8 mouse cellular contexts compared by ENCODE assay signal in the genomic region with DNA sequence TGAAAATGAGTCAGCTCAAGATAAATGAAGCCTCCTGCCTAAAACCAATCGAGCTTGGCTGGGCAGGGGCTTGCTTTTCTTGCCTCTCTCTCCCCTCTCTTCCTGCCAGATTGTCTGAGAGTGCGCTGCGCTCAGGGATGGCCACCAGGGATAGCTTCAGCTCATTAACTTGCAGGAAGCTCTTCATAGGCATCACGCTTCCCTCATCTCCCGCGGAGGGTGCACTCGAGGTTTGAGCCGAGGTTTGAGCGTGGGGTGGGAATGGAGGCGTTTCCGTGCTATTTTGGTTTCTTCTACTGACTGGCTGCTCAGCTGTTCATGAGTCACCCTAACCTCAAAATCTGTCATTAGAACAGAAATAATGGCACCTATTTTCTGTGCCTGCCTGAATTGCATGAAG.
DNase-seq lines count a peak whose midpoint lies in the region; ATAC-seq lines count a peak whose summit lies in the region.

No protein-coding gene starts in this region.

- no peak for ATAC-seq in embryonic facial prominence, embryonic 12.5 days (ENCODE audit: insufficient number of reproducible peaks, insufficient read depth, low FRiP score, low TSS enrichment)

- WGBS in embryonic facial prominence, embryonic 12.5 days = 43% methylated on average over 11 of the region's 11 CpGs
- WGBS in embryonic facial prominence, embryonic 10.5 days = 54% methylated on average over 11 of the region's 11 CpGs

- H3K9me3 ChIP-seq in embryonic facial prominence, embryonic 12.5 days = no peaks in the 10 kb centered on the region
- 0 out of 2 replicates have a peak, but pooled peaks cover 5% of the 10 kb centered on the region for H3K9me3 ChIP-seq in embryonic facial prominence, embryonic 10.5 days

- H3K36me3 ChIP-seq in embryonic facial prominence, embryonic 12.5 days = no peaks in the 10 kb centered on the region
- H3K36me3 ChIP-seq in embryonic facial prominence, embryonic 10.5 days (replicated peaks) = no peaks in the 10 kb centered on the region

- H3K4me3 ChIP-seq in embryonic facial prominence, embryonic 12.5 days = no peak overlapping the region
- no peak overlapping the region for H3K4me3 ChIP-seq in embryonic facial prominence, embryonic 10.5 days

- no peak for DNase-seq in embryonic facial prominence, embryonic 10.5 days (ENCODE audit: low spot score)
- peak; percentile 86 for DNase-seq in 416B (ENCODE audit: low read depth)
- peak; percentile 72 to 79 for DNase-seq in cerebellum, postnatal 10 days
- DNase-seq in heart, adult 8-10 months (ENCODE audit: low spot score) = peak; percentile 16
- peak; percentile 72 to 86 for DNase-seq in layer of hippocampus, adult 8-10 months (ENCODE audit: low spot score in 2 of 2)
- peak; percentile 5 to 12 for DNase-seq in natural killer cell, adult 2 months (ENCODE audit: low spot score in 2 of 2)
- no peak for DNase-seq in T-cell, adult 2 months (ENCODE audit: low spot score)

- no peak overlapping the region for H3K27ac ChIP-seq in embryonic facial prominence, embryonic 12.5 days
- H3K27ac ChIP-seq in embryonic facial prominence, embryonic 10.5 days (replicated peaks) = no peak overlapping the region

- no peaks in the 10 kb centered on the region for H3K4me1 ChIP-seq in embryonic facial prominence, embryonic 12.5 days
- H3K4me1 ChIP-seq in embryonic facial prominence, embryonic 10.5 days = peaks cover 3% of the 10 kb centered on the region; the same call in 1 of the 2 replicates

- no peak overlapping the region for H3K9ac ChIP-seq in embryonic facial prominence, embryonic 12.5 days

- H3K4me2 ChIP-seq in embryonic facial prominence, embryonic 12.5 days (replicated peaks) = 0 out of 2 replicates have a peak overlapping the region, but pooled peaks have one; percentile 2

- H3K27me3 ChIP-seq in embryonic facial prominence, embryonic 12.5 days = no peaks in the 10 kb centered on the region
- no peaks in the 10 kb centered on the region for H3K27me3 ChIP-seq in embryonic facial prominence, embryonic 10.5 days (replicated peaks; ENCODE audit: low read depth, poor library complexity, severe bottlenecking)

Comparison
In these comparisons a context has a peak if more than half of its experiments do, and no peak if none do; other contexts are left out.
1. DNase-seq: peak in 416B (single experiment), cerebellum, postnatal 10 days (2 of 2), heart, adult 8-10 months (single experiment), layer of hippocampus, adult 8-10 months (2 of 2) and natural killer cell, adult 2 months (2 of 2); none in embryonic facial prominence, embryonic 10.5 days (single experiment) and T-cell, adult 2 months (single experiment).